Mouse (Mus musculus): ENCODE measurements around the gene Ccdc3.
A peak's percentile ranks its signal among the peaks of the same experiment; 100 is the strongest.

The Ccdc3 gene

DNA sequence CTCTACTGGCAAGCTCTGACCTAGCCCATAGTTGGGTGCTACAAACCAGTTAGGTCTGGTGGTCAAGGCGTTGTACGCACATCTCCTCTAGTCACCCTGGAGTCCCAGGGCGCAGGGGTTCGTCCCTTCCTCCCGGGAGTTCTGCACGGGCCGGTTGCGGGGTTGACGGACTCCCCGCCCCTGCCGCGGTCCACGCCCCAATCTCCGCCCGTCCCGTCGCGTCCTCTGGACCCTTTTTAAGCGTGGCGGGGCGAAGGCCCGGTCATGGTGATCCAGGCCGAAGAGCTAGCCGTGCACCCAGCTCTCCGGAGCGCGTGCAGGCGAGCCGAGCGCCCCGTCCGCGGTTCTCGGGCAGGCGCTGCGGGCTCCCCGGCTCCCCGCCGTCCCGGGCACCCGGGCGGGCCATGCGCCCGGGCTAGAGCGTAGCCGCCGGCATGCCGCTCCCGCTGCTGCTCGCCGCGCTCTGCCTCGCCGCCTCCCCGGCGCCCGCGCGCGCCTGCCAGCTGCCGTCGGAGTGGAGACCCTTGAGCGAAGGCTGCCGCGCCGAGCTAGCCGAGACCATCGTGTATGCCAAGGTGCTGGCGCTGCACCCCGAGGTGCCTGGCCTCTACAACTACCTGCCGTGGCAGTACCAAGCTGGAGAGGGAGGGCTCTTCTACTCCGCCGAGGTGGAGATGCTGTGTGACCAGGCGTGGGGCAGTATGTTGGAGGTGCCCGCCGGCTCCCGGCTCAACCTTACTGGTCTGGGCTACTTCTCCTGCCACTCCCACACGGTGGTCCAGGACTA lies at the start of gene Ccdc3:
Ccdc3 (plus strand) TSS at position 277 of the 787 bp plus-strand sequence.
- TF ChIP-seq GATA4 (IDR thresholded peaks at IDR 0.05; ENCODE audit: insufficient replicate concordance, low read length), result no peak

DNA sequence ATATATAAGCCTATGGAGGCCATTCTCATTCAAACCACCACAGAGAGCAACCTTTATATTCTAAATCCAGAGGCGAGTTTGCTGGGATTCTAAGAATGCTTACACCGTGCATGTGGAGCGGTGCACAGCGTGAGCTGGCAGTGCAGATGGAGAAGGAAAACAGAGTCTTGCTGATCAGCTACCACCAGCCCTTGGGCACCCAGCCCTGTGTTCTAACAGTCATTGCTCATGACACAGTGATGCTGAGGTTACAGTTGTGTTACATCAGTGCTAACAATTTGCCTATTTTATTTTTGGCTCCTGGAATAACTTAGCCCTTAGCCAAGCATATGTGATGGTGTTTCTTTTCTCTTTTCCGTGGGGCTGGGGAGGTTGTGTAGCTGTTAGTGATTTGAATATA lies 42.7 kb upstream of the Ccdc3 start:
- TF ChIP-seq GATA4 (IDR thresholded peaks at IDR 0.05; ENCODE audit: insufficient replicate concordance, low read length), result no peak

DNA sequence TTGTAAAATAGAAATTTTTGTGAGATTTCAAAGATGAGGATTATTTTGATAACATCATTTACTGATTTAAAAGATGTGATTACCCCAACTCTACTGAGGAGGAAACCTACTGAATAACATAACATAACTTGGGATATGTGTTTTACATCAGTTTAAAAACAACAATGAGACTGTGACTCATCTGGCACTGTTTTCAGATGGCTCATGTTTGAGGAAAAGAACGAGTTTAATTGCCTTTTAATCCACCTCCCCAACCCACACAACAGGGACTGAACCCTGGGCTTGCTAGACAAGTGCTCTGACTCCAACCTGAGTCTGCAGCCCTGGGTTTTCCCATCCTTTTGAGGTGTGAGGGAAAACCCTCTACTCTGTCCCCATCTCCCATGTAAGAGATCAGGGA lies 42.3 kb upstream of the Ccdc3 start:
- no peak for TF ChIP-seq GATA4 (IDR thresholded peaks at IDR 0.05; ENCODE audit: insufficient replicate concordance, low read length)

DNA sequence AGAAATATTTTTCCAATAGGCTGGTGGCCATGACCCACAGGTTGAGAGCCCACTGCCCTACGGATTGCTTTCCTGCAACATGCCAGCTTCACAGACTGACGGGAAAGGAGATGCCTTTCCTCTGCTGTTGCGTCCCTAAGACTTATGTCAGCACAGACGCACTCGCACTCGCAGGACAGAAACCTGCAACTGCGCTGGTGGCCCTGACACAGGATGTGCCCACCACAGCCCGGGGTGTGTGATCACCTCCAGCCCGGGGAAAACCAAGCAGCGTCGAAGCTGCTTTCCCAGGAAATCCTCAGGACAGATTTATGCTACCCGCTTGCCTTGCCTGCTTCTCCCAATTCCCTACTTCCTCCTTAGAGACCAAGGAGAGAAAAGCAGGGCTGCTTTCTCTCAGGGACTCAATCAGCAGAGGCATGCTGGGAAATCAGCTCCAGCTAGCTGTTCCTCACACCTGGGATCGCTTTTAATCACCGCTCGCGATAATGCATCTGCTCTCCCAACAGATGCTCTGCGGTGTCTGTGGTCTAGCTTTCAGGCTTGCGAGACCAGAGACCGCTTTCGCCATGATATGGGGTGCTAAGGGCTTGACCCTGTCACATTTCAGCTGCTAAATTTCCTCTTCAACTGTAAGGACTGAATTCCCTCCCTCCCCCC lies 39.7 kb upstream of the Ccdc3 start:
- no peak for TF ChIP-seq GATA4 (IDR thresholded peaks at IDR 0.05; ENCODE audit: insufficient replicate concordance, low read length)

DNA sequence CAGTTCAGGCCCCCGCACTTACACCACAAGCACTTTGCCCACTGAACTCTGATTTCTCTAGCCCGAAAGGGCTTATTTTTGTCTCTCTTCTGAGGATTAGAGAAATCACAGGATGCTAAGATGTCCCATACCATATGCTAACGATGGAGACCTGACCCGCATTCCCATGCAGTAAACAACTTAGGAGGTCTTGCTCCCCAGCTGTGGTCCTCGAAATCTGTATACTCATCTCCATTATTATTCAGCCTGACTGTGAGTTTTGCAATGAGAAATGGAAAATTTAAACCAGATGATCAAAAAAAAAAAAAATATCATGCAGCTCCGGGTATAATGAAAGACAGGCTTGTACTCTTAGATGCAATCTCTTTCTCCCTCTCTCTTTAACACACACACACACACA lies 38.4 kb upstream of the Ccdc3 start:
- no peak for TF ChIP-seq GATA4 (IDR thresholded peaks at IDR 0.05; ENCODE audit: insufficient replicate concordance, low read length)

DNA sequence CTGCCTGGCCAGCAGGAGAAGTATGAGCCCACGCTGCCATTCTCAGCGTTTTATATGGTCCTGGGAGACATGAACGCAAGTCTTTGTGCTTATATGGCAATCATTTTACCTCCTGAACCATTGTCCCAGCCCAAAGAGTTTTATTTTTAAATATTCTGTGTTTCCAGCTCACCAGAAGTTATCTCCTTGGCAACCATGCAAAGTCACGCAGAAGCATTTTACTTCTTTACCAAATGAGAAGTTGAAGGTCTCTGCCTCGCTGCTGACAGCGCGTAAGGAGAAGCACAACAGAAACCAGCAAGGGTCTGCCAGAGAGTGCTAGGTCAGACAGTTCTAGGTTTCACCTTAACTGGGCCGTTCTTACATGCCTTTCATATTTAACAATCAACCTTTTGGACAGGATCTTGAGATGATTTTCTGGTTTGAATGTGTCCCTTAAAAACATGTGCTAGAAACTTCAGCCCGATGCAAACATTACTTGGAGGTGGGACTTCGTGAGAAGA lies 35.8 kb upstream of the Ccdc3 start:
- TF ChIP-seq GATA4 (IDR thresholded peaks at IDR 0.05; ENCODE audit: insufficient replicate concordance, low read length), result no peak

DNA sequence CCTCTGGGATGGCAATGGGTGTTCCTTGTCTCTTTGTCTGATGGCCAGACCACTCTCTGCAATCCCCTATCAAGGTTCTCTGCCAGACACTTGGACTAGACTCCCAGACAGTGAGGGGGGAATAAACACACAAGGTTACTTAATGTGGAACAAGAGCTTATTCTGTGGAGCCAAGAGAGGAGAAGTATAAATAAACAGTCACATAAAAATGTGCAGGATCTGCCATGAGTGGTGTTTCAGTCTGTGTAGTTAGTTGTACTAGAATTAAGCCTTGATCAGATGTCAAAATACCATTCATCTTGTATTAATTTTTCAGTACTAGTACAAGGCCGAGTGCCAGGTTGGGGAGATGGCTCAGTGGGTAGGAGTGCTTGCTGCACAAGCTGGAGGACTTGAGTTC lies 34.7 kb upstream of the Ccdc3 start:
- no peak for TF ChIP-seq GATA4 (IDR thresholded peaks at IDR 0.05; ENCODE audit: insufficient replicate concordance, low read length)

DNA sequence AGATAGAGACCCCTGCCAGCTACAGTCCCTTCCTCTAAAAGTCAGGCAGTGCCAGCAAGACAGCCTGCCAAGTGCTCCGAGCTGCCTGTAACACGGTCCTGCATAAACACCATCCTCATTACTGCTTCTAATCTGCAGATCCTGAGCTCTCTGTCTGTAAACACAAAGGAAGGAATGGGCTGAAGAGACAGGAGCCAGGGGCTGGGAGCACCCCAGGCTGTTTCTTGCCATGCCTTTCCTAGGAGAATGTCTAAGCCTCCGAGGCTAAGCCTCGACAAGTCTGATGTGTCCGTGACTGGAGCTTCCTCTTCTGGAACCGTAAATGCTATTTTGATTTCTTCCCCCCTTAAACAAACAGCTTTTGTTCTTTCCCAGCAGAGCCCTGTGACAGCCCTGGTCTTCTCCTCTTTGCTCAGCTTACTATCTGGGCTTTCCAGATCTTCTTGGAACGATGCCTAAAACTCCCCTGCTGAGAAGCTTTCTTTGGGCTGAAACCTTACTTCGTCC lies 24.7 kb upstream of the Ccdc3 start:
- no peak for TF ChIP-seq GATA4 (IDR thresholded peaks at IDR 0.05; ENCODE audit: insufficient replicate concordance, low read length)

DNA sequence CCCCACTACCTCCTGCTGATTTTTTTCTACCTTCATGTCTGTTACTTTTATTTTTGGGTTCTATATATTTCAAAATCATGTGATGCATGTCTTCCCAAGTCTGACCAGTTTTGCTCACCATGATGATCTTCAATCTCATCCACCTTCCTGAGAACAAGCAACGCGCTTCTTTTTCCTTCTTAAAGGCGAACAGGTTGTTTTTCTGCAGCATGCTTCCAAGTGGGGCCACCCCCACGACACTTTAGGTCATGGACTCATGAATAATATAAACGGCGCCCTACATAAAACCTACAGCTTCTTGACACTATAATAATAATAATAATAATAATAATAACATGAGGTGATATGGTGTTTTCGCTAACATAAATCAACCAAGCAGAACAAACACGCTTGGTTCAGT lies 23.2 kb upstream of the Ccdc3 start:
- TF ChIP-seq GATA4 (IDR thresholded peaks at IDR 0.05; ENCODE audit: insufficient replicate concordance, low read length), result no peak

DNA sequence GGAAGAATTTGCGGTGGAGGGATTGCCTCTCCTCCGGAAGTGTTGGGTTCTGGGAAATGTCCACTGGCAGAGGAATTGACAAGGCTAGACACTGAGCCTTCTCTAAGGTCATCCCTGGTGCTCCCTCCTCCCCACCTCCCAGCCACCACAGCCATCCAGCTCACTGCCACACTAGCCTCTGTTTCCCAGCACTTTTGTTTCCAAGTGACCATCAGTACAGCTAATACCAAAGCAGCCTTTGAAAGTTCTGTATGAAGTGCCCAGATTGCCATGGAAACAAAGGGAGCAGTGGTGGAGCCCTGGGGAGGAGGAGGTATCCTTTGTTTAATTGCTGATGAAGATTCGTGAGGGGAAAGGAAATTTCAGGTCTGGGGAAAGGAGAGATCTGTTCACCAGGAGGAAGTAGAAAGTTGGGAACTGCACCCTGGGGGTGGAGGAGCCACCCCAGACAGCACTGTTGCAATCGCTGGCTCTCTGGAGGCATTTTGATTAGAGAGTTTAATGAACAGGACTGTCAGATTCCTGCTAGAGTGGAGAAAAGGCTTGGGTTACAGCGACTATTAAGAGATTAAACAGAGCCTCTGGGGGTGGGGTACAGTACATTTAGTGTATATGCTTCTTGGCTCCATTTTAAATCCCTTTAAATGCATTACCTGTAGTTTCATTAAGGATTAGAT lies 20.6 kb upstream of the Ccdc3 start:
- no peak for TF ChIP-seq GATA4 (IDR thresholded peaks at IDR 0.05; ENCODE audit: insufficient replicate concordance, low read length)

DNA sequence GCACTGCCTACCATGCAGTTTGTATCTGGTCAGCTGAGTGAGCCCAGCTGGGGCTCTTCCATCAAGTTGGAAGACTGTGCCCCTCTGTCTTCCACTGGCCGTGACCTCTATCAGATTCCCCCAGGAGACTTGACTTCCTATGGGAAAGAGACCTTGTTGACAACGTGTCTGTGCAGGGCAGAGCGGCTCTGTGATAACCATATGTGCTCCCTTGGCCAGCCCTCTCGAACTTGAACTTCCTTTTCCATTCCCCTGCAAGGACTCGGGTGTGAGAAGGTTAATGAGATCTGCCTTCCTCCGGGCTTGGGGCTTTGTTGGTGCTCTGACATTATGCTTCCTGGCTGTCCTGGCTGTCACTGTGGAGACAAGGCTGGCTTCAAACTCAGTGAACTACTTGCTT lies 12.1 kb upstream of the Ccdc3 start:
- TF ChIP-seq GATA4 (IDR thresholded peaks at IDR 0.05; ENCODE audit: insufficient replicate concordance, low read length), result 0 out of 2 replicates have a peak, but pooled peaks have one; percentile 30

DNA sequence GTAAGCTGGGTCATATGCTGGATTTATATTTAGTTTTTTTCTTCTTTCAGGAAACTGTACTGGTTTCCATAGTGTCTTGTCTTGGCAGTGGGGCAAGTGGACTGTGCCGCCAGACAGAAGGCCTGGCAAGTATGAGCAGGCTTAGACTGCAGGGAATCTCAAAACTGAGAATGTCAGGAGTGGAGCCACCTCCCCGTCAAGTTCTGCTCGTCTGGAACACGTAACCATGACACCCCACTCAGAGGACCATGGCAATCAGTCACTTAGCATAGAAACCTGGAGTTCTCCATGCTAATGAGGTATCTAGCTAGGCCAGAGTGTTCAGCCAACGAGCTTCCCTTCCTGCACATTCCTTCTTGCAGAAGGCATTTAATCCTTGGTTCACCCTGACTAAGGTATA lies 10.2 kb upstream of the Ccdc3 start:
- no peak for TF ChIP-seq GATA4 (IDR thresholded peaks at IDR 0.05; ENCODE audit: insufficient replicate concordance, low read length)

DNA sequence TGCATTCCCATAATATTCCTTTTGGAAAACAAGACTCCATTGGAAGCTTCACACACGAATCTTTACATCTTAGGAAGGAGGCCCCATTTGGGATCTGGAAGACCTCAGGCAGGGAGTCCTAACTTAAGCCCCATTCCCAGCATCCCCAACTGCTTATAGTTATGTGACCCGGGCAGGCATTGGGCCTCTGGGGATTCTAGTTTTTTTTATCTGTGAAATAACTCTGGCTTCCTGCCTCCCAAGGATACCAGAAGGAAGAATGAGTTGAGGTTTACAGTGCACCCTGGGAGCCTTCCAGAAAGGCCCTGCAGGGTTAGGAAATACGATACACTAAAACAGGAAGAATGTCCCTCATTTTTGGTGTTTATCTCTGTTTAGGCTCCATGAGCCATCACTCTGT lies 8.5 kb upstream of the Ccdc3 start:
- no peak for TF ChIP-seq GATA4 (IDR thresholded peaks at IDR 0.05; ENCODE audit: insufficient replicate concordance, low read length)

DNA sequence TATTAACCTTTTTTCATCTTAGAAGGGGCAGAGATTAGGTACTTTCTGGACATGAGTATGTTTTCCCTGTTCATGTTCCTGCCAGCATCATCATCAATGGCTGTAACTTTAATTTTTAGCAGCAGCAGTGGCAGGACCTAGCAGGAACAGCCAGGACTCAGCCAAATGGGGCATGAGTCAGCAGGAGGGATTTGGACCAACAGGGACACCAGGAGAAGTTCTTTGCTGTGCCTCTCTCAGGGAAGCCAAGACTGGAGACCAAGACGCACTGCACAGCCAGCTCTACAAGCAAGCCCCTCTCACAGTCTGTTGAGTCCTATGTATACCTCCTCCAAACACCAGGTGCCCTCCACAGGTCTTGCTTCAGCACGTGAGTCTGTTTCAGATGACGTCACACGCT lies 5.5 kb upstream of the Ccdc3 start:
- TF ChIP-seq GATA4 (IDR thresholded peaks at IDR 0.05; ENCODE audit: insufficient replicate concordance, low read length), result no peak

DNA sequence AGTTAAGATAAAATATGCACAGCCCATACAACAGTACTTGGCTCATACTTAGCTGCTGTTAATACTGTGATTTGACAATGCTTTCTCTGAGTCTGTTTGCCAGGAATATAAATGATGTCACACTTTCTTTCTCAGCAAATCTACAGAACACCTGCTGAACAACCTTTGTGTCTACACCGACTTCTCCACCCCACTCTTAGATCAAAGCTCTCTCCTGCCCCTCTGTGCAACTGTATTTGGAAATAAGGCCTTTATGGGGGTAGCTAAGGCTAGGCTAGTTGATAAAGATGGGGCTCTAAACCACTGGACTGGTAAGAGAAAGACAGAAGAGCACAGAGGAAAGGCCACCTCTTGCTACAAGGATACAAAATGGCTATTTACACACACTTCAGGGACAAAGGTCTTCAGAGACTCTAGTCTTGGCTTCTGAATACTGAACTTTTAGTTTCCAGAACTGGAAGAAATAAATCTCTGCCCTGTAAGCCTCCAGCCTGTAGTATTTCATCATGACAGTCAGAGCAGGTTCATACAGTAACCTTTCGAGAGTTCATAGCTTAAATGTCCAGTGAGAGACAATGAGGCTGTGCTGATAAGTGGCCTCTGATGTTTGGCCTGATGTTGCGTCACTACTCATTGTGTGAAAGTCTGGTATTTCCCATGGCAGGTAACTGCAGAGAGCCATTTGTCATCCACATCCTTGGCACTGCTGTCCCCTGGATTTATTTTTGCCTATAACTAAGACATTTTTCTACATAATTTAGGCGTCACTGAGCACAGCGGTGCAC lies 2.4 kb upstream of the Ccdc3 start:
- TF ChIP-seq GATA4 (IDR thresholded peaks at IDR 0.05; ENCODE audit: insufficient replicate concordance, low read length), result no peak

Data from liver, adult (tissue).